Mouse (Mus musculus): ENCODE results near the gene Slc25a12. TPM values are rescaled to one million over a fixed set of nuclear protein-coding genes. Genes with fewer than 3 reads are reported as not detected.
"Not testable (repeated sequence)": the region's sequence is repeated elsewhere in the genome, so short reads cannot be mapped to it uniquely, and the experiment has no call there.

Gene Slc25a12
- 100 to 1,000 TPM; 395 to 460 (median 419) TPM for total RNA-seq (2022)

GRCm38 (mm10) chr2:71367125-71367880, at the start of gene Slc25a12:
Gene Slc25a12, minus strand, starts transcription at chr2:71367749.
- peak; percentile 82 to 91 for DNase-seq (ENCODE audit: low spot score in 2 of 2)

GRCm38 (mm10) chr2:71405613-71406012, 38.1 kb upstream of the Slc25a12 start:
- DNase-seq (ENCODE audit: low spot score in 2 of 2), result no peak

DNA sequence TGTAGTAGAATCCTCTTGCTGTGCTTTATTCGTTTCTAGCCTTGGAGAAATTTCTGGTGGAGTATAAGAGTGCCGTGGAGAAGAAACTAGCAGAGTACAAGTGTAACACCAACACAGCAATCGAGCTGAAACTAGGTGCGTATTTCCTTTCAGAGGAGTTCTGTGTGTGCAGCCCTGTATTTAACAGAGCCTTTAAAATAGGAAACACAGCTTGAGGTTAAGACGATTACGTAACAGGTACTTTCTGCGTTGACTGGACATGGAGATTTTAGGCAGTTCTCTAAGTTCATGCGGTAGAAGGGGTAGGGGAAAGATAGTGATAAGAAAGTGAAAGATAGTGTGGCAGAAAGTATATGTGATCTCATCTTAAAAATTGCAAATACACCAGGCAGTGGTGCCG, 22.3 kb upstream of the Slc25a12 start:
- DNase-seq (ENCODE audit: low spot score in 2 of 2), result no peak

DNA sequence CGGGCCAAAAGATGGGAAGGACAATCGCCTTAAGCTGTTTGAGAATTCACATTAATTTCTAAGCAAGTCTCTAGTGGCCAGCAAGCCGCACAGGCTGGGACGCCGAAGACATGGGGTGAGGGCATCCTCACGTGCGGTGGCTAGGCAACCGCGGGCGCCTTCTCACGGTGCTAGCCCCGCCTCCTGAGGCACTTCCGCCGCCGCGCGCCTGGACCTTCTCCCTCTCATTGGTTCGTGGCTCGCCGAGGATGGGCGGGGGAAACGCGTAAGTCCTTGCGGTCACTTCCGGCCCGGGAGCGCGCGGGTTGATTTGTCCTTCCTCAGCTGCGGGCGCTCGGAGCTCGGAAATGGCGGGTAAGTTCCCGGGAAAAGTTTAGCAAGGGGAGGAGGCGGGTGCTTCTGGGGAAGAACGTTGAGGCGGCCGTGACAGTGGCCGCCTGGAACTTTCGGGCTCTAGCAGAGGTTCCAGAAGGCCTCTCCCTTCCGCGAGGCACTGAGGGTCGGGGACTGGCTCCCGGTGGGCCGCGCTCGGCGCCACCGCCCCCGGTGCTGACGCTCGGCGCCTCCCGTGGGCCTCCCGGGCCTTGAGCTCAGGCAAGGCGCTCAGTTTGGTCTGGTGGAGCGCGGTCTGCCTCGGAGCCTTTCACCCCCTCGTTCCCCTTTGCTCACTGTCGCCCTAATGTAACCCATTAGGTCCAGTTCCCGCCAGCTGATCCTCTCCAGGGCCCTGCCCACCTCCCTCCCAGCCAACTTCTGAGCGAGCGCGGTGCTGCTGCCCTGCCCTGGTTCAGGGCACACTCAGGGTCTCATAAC, 21.6 kb upstream of the Slc25a12 start, which contains the start of gene Hat1:
Hat1 (plus strand) TSS at position 8 of the 813 bp plus-strand sequence.
- DNase-seq (ENCODE audit: low spot score in 2 of 2), result peak; percentile 90 to 92

DNA sequence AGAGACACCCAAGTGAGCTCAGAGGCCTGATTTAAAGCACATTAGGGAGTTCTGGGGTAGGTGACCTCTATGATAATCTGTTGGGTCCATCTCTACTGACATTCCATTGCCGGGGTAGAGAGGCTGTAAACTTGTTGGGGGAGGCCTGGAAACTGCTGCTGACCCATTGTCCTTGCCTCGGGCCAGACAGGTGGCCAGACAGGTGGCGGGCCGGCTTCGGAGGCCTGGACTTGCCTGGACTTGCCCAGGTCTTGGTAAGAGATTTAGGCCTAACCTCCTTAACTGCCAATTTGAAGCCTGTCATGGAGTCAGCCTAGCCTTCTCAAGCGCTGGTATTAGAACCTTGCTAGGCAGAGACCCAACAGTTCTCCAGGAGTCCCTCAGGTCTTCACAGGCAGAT, 20.2 kb upstream of the Slc25a12 start:
- DNase-seq (ENCODE audit: low spot score in 2 of 2), result no peak

DNA sequence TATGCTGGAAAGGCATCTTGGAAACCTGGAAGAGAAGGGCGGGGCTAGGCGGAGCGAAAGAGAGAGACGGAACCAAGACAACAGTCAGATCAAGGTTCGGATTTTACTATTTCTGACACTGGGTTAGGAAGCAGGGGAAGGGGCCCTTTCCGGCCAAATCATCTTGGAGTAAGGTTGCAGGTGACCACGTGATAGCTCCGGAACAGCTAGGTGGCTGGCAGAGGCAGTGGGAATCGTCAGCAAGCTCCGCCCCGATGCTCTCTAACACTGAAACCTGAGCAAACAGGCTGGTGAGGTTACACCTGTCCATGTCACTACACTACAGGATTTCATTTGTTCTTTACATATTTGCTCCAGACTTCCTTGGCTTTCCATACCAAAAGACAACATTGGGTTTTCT, 16.3 kb upstream of the Slc25a12 start:
- DNase-seq (ENCODE audit: low spot score in 2 of 2), result no peak

DNA sequence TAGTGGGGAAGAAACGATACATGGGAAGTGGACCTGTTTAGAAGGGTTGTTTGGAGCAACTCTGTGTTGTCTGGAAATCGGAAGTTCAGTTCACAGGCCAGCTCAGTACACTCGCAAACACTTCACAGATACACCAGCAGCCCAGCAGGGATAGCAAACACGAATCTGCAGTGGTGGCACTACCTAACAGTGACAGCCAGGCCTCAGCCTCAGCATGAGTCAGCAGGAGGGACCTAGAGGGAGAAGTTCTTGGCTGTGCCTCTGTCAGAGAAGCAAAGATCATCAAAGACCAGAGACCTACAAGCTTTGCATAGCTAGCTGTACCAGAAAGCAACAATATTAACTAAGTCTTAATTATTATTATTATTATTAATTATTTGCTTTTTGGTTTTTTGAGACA, 14.4 kb upstream of the Slc25a12 start:
- DNase-seq (ENCODE audit: low spot score in 2 of 2), result no peak

DNA sequence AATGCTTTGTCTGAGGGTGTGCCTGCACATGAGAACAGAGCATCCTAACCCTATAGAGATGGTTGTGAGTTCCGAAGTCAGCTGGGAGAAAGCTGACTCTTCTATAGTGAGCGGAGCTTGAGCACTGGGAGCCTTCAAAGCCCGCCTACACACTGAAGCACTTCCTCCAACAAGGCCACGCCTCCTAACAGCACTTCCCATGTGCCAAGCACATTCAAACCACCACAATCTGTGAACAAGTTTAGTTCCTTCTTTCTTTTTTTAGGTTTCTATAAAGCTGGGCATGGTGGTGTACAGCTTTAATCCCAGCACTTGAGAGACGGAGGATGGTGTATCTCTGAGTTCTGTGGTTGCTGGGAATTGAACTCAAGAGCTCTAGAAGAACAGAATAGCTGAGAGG, 9.9 kb upstream of the Slc25a12 start:
- no peak for DNase-seq (ENCODE audit: low spot score in 2 of 2)

DNA sequence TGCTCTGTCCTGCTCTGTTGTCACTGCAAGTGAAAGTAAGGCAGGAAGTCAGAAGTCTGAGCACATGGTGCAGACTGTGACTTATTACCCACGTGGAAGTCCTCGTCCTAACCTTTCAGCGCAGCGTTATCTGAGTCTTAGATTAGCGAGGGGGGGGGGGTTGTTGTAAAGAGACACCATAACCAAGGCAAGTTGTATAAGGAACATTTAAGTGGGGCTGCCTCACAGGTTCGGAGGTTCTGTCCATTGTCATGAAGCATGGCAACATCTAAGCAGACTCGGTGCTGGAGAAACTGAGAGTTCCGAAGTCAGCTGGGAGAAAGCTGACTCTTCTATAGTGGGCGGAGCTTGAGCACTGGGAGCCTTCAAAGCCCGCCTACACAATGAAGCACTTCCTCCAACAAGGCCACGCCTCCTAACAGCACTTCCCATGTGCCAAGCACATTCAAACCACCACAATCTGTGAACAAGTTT, 8.9 kb upstream of the Slc25a12 start:
- DNase-seq (ENCODE audit: low spot score in 2 of 2), result no peak

GRCm38 (mm10) chr2:71374275-71375155, 7.0 kb upstream of the Slc25a12 start:
- DNase-seq (ENCODE audit: low spot score in 2 of 2), result peak; percentile 17 to 44

GRCm38 (mm10) chr2:71372261-71372660, 4.7 kb upstream of the Slc25a12 start:
- not testable (repeated sequence) for DNase-seq (ENCODE audit: low spot score in 2 of 2)

DNA sequence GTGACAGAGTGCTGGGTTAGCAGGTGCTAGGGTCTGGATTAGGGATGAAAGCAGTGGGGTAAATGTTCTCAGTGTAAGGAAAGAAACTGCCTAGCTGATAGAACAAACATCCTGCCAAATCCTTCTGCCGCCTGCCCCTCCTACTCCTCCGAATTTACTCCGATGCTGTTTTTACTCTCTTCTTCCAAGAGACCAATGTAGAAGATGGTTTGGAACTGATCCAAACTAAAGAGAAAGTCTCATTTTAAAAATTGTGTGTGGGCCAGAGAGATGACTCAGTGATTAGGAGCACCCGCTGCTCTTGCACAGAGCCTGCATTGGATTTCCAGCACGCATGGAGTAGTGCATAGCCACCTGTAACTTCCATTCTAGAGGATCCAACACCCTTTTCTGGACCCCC, 4.2 kb upstream of the Slc25a12 start:
- DNase-seq (ENCODE audit: low spot score in 2 of 2), result no peak

DNA sequence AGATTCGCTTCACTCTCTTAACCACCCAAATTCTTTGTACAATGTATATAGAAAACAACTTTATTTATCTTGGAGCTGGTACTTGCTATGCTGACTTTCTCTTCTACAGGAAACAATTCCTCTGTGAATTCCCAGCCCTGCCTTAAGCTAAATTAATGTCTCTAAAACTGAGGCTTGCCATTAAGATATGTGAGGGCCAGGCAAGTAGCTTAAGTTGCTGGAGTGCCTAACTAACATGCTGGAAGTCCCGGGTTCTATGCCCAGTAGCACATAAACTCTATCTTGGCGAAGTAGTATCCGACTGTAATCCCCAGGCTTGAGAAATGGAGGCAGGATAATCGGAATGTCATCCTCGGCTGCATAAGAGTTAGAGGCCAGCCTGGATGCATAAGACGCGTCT, 537 bp upstream of the Slc25a12 start:
- no peak for DNase-seq (ENCODE audit: low spot score in 2 of 2)

- DNase-seq (ENCODE audit: low spot score in 2 of 2), result no peak
Measured at GRCm38 (mm10) chr2:71366618-71367124, 878 bp downstream of the Slc25a12 start.

- no peak for DNase-seq (ENCODE audit: low spot score in 2 of 2)
Measured at GRCm38 (mm10) chr2:71360192-71360591, 7.4 kb downstream of the Slc25a12 start.

DNA sequence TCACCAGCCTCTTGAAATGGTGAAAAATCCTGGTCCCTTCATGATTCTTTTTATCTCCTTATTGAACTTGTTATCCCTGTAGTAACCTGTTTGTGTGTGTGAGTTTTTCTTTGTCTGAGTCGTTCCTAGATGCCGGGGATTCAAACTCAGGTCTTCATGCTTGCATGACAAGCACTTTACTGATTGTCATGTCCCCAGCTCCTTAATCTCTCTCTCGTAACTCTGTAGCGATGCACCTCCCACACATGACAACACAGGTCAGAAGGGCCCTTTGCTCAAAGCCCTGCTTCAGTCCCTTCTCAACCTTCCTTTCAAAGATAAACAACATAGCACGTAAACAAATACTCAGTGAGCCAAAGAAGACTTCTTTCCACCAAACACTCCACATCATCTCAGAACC, 9.2 kb downstream of the Slc25a12 start:
- no peak for DNase-seq (ENCODE audit: low spot score in 2 of 2)

DNA sequence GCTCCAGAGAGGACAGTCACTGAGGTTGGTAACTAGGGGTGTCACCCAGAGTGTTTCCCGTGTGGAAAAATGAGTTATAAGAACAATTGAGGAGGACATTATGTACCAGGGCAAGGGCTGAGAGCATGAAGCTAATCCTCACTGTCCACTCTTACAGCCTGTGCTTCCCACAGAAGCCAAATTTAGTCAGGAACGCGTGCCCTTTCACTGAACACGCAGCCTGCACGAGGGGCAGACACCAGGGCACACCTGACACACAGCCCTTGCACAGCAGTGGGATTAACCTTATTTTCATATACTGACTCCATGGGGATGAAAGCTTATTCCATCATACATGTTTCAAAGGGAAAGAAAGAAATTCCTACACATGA, 13.5 kb downstream of the Slc25a12 start:
- DNase-seq (ENCODE audit: low spot score in 2 of 2), result peak; percentile 41 to 58

DNA sequence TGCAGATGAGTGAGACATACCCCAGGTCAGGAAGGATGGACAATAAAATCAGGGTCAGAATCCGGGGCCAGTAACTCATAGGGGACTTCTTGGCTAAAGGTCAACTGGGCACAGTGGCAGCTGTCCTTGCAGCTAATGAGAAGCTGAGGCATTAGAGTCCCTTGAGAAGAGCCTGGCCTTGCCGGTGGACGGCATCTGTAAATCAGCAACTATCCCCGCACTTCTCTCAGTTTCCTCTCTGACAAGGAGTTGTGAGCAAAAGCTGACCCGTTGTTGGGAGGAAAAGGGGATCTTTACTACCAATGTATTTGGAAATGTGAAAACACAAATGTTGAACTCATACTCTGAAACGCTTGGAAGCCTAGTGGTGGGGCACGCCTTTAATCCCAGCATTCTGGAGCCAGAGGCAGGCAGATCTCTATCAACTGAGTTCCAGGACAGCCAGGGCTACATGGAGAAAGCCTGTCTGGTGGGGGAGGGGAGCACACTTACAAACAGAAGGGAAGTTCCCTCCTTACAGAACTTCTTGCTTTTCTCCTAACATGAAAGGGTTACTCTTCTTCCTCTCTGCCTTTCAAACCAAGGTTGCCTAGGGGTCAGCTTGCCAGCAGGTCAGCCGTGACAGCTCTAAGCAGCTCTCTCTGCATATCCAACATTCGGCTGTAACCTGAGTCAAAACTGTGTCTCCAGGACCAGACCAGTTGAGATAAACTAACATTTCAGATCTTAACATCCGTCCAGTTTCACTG, 14.1 kb downstream of the Slc25a12 start:
- DNase-seq (ENCODE audit: low spot score in 2 of 2), result no peak

DNA sequence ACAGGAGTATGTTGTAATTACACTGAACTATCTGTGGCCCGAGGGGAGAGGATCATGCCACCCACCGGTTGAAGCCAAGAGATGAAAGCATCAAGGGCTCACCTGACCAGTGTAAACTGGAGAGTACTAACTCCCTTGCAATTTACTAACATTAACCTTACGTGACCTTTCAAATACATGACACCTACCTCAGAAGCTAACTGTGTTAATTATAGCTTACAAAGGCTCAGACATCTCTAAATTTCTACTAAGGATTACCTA, 15.9 kb downstream of the Slc25a12 start:
- DNase-seq (ENCODE audit: low spot score in 2 of 2), result no peak

- no peak for DNase-seq (ENCODE audit: low spot score in 2 of 2)
Measured at GRCm38 (mm10) chr2:71350904-71351726, 16.4 kb downstream of the Slc25a12 start.
